Mouse (Mus musculus): ENCODE results near the gene Pgpep1. TPM values are rescaled to one million over a fixed set of nuclear protein-coding genes. Genes with fewer than 3 reads are reported as not detected.

Gene Pgpep1
- polyA plus RNA-seq, 1 experiment from 2014 or later: 99.4 TPM

DNA sequence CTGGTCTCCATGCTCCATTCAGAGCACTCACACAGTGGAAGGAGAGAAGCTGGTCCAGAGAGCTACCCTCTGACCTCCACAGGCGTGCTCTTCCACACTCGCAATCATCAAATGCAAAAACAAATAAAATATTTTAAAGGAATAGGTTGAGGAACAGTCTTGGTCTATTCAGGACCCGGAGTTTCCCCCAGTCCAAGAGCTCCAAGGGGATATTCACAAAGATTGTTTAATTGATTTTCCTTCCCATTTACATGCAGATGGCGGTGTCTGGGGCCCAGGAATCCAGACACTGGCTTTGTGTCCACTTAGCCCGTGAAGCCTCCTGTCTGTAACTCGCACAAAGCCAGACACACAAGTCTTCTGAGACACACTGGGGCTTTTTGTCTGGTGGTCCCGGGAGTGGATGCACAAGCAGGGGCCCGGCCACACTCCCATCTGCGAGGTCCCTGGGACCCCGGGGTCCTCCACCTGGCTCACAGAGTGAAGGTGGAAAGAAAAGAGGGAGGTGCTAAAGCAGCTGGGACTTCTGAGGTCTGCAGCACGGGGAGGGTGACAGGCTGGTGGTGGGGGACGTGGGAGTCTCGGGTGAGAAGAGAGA lies 3.9 kb downstream of the Pgpep1 start:
- Histone ChIP-seq H3K9ac (replicated peaks) (peak overlapping the region; percentile 24; the same call in 1 of the 2 replicates), H3K4me3 (replicated peaks) (no peak overlapping the region), H3K27me3 (no peaks in the 10 kb centered on the region), H3K4me1 (replicated peaks) (peaks cover 65% of the 10 kb centered on the region), H3K27ac (peak overlapping the region; percentile 94), H3K36me3 (peaks cover 28% of the 10 kb centered on the region), H3K4me2 (replicated peaks) (peak overlapping the region; percentile 88), H3K9me3 (no peaks in the 10 kb centered on the region)
- WGBS: 13% methylated on average over 13 of the region's 13 CpGs
- peak; percentile 32 for ATAC-seq

DNA sequence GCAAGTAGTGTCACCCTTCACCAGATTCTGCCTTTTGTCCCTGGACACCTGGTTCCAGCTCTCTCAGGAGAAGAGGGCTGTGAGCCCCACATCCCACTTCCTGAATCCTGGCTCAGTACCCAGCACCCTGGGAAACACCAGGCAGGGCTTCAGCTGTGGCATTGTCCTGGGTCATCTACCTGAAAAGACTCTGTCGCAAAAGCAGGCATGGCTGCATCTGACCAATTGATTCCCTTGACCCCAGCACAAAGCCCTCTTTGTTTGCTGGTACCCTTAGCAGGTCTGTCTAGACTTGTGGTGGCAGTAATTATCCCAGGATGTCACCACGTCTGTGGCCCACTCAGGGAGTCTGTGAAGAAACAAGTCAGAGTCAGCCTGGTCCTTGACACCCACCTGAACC lies 4.7 kb downstream of the Pgpep1 start:
- H3K36me3 ChIP-seq: peaks cover 35% of the 10 kb centered on the region
- H3K27ac ChIP-seq: peak overlapping the region; percentile 94
- H3K9me3 ChIP-seq: no peaks in the 10 kb centered on the region
- no peaks in the 10 kb centered on the region for H3K27me3 ChIP-seq
- H3K4me1 ChIP-seq (replicated peaks): peaks cover 64% of the 10 kb centered on the region
- ATAC-seq: no peak
- H3K4me3 ChIP-seq (replicated peaks): no peak overlapping the region
- H3K9ac ChIP-seq (replicated peaks): 0 out of 2 replicates have a peak overlapping the region, but pooled peaks have one; percentile 10
- WGBS: 20% methylated on average over 2 of the region's 2 CpGs
- H3K4me2 ChIP-seq (replicated peaks): 0 out of 2 replicates have a peak overlapping the region, but pooled peaks have one; percentile 27

DNA sequence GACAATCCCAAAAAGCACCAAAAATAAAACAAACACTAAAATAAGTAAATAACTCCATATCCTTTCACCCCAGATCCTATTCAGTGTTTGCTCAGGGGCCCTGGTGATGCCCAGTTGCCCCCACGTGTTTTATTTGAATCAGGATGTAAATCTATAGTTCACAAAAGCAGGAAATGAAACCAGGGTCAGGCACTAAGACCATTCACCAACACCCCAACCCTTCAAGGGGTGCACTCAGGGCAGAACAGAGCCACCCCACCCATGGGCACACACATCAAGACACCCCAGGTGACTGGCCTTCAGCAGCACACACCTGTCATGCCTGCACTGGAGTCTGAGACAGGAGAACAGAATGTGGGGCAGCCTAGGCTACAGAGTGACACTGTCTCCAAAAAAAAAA lies 6.1 kb downstream of the Pgpep1 start:
- Histone ChIP-seq H3K4me1 (replicated peaks) (peaks cover 68% of the 10 kb centered on the region), H3K27ac (peak overlapping the region; percentile 94; the same call in 1 of the 2 replicates)

DNA sequence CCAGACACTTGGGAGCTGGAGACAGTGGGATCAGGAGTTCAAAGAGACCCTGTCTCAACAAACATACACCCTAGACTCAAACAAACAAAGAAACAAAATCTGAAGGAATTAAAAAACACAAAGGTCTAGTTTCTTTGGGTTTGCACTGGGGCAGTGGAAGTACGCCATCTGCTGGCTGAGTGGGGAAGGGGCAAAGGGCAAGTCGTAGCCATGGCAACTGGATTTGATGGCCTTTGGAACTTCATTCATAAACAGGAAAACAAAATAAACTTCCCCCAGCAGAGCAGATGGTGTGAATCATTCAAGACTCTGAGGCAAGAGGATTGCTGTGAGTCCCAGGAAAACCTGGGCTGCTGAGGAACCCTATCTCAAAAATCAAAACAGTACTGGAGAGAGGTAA lies 7.0 kb downstream of the Pgpep1 start:
- Histone ChIP-seq H3K27me3 (no peaks in the 10 kb centered on the region), H3K4me2 (replicated peaks) (no peak overlapping the region), H3K9ac (replicated peaks) (no peak overlapping the region), H3K4me3 (replicated peaks) (no peak overlapping the region), H3K9me3 (no peaks in the 10 kb centered on the region), H3K4me1 (replicated peaks) (peaks cover 65% of the 10 kb centered on the region), H3K36me3 (peaks cover 49% of the 10 kb centered on the region), H3K27ac (no peak overlapping the region)
- no peak for ATAC-seq
- WGBS: 60% methylated on average over 2 of the region's 2 CpGs

More for the DNA sequence above, 6.1 kb downstream of the Pgpep1 start:
- no peaks in the 10 kb centered on the region for H3K9me3 ChIP-seq
- ATAC-seq: no peak
- H3K27me3 ChIP-seq: no peaks in the 10 kb centered on the region
- H3K4me3 ChIP-seq (replicated peaks): no peak overlapping the region
- no peak overlapping the region for H3K9ac ChIP-seq (replicated peaks)
- H3K4me2 ChIP-seq (replicated peaks): no peak overlapping the region
- H3K36me3 ChIP-seq: peaks cover 48% of the 10 kb centered on the region
- whole genome bisulfite sequencing: 74% methylated on average over 1 of the region's 1 CpGs

DNA sequence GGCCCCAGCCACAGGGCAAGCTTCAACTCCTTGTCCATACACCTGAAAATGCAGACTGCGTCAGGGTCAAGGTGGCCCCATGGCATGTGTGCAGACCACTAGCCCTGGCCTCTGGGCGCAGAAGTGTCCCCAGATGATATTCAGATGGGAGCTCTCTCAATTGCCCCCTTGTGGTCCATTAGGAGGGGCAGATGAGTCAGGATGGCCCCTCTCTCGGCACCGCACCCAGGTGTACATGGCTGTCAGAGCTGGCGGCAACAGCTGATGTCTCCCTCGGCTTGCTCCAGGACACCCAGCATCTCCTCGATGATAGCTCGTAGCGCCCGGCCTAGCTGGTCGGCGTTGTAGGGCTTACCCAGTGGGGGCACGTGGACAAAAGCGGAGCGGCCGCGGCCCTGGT lies 9.8 kb downstream of the Pgpep1 start:
- WGBS: 95% methylated on average over 17 of the region's 17 CpGs
- Histone ChIP-seq H3K27me3 (no peaks in the 10 kb centered on the region), H3K27ac (peak overlapping the region; percentile 75), H3K9ac (replicated peaks) (no peak overlapping the region), H3K4me1 (replicated peaks) (peaks cover 55% of the 10 kb centered on the region), H3K36me3 (peaks cover 44% of the 10 kb centered on the region), H3K4me2 (replicated peaks) (no peak overlapping the region), H3K4me3 (replicated peaks) (no peak overlapping the region), H3K9me3 (no peaks in the 10 kb centered on the region)
- ATAC-seq: no peak

DNA sequence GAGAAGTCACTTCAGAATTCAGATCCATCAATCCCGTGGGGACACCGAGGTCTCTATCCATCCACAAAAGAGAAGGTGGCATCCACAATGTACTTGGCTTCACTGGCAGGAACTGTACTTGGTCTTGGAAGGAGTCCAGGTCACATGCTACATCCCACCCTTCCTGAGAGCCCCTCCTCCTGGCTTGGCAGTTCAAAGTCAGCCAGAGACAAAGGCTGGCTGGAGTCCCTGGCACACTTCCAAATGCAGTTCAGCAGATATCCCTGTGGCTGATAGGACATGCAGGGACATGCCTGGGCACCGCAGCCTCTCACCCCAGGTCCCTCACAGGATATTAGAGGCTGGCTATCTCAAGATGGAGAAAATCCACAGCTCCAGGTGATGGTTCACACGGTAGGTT lies 10.9 kb downstream of the Pgpep1 start:
- peak overlapping the region; percentile 75 for H3K27ac ChIP-seq
- no peak overlapping the region for H3K4me3 ChIP-seq (replicated peaks)
- WGBS: 64% methylated on average over 4 of the region's 4 CpGs
- no peak overlapping the region for H3K4me2 ChIP-seq (replicated peaks)
- peaks cover 45% of the 10 kb centered on the region for H3K4me1 ChIP-seq (replicated peaks)
- H3K9me3 ChIP-seq: no peaks in the 10 kb centered on the region
- H3K27me3 ChIP-seq: no peaks in the 10 kb centered on the region
- no peak overlapping the region for H3K9ac ChIP-seq (replicated peaks)
- peak; percentile 60 for ATAC-seq
- peaks cover 37% of the 10 kb centered on the region for H3K36me3 ChIP-seq

DNA sequence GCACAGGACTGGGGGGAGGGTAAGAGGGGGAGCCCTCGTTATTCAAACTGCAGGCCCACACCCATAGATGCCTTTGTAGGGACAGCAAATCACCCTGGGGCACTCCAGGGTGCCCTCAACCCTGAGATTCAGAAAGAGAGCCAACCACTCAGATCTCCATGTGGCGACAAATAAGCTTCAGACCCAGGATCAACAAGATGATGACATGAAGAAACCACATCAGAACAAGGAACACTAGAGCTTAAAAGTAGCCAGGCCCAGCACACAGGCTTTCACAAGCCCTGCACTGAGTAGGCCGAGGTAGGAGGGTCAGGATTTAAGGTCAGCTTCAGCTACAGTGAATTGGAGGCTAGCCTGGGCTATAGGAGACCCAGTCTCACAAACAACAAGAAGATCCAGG lies 11.3 kb downstream of the Pgpep1 start:
- peaks cover 34% of the 10 kb centered on the region for H3K36me3 ChIP-seq
- peak overlapping the region; percentile 61 for H3K27ac ChIP-seq
- H3K4me3 ChIP-seq (replicated peaks): no peak overlapping the region
- 72% methylated on average over 3 of the region's 3 CpGs for WGBS
- peaks cover 42% of the 10 kb centered on the region for H3K4me1 ChIP-seq (replicated peaks)
- ATAC-seq: peak; percentile 22
- no peaks in the 10 kb centered on the region for H3K9me3 ChIP-seq
- H3K9ac ChIP-seq (replicated peaks): no peak overlapping the region
- no peaks in the 10 kb centered on the region for H3K27me3 ChIP-seq
- H3K4me2 ChIP-seq (replicated peaks): no peak overlapping the region

DNA sequence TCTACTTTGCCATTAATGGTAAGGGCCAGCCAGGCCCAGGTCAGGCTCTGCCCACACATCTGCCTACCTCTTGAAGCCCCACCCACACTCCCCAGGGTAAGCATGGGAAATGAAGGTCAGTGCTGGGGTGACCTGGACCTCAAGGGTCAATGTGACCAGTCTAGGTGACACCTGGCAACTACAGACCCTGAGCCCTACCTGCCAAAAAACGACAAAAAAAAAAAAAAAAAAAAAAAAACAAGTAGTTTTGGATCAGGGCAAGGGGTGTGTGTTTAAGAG lies 12.1 kb downstream of the Pgpep1 start:
- H3K4me1 ChIP-seq (replicated peaks): peaks cover 37% of the 10 kb centered on the region
- H3K27ac ChIP-seq: peak overlapping the region; percentile 30; the same call in 1 of the 2 replicates
- 22% methylated on average over 1 of the region's 1 CpGs for WGBS
- no peak overlapping the region for H3K4me2 ChIP-seq (replicated peaks)
- H3K27me3 ChIP-seq: no peaks in the 10 kb centered on the region
- peaks cover 34% of the 10 kb centered on the region for H3K36me3 ChIP-seq
- no peak for ATAC-seq
- H3K9ac ChIP-seq (replicated peaks): no peak overlapping the region
- H3K9me3 ChIP-seq: no peaks in the 10 kb centered on the region
- no peak overlapping the region for H3K4me3 ChIP-seq (replicated peaks)

DNA sequence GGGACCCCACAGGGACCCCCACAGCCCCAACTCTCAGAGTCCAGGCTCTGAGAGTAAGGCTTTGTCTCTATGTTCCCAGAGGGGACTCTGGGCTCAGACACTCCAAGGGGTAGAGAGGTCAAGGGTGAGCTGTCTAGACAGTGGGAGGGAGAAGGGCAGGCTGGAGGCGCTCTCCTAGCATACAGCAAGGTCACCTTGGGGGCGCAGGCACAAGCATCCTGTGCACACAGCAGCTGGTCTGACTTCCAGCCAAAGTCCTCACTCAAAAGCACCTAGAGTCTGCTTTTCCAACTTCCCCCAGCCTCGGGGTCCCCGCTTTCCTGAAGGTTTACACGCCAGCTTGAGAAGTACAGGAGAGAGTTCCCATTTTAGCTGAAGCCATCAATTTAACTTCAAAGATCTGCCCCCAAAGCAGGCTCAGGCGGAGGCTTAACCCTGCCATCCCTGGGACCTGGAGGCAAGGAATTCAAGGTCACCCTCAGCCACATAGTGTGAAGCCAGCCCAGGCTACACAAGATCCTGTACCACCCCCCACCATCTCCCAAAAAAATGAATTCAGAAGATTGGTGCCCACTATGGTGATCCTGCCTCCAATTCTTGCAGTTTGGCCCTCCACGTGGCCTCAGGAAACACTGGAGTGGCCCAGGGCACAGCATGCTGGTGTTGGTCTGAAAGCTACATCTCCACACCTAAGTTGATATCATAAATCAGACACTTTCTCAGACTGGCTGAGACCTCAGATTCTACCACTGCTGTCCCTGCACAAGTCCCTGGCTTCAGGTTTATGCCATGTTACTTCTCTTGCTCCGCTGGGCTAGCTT lies 12.6 kb downstream of the Pgpep1 start:
- no peaks in the 10 kb centered on the region for H3K27me3 ChIP-seq
- H3K4me2 ChIP-seq (replicated peaks): no peak overlapping the region
- H3K9me3 ChIP-seq: no peaks in the 10 kb centered on the region
- H3K27ac ChIP-seq: peak overlapping the region; percentile 30; the same call in 1 of the 2 replicates
- 57% methylated on average over 8 of the region's 8 CpGs for whole genome bisulfite sequencing
- H3K36me3 ChIP-seq: peaks cover 34% of the 10 kb centered on the region
- H3K9ac ChIP-seq (replicated peaks): peak overlapping the region; percentile 40; the same call in 1 of the 2 replicates
- no peak overlapping the region for H3K4me3 ChIP-seq (replicated peaks)
- peak; percentile 18; the same call in 1 of the 2 replicates for ATAC-seq
- peaks cover 37% of the 10 kb centered on the region for H3K4me1 ChIP-seq (replicated peaks)

DNA sequence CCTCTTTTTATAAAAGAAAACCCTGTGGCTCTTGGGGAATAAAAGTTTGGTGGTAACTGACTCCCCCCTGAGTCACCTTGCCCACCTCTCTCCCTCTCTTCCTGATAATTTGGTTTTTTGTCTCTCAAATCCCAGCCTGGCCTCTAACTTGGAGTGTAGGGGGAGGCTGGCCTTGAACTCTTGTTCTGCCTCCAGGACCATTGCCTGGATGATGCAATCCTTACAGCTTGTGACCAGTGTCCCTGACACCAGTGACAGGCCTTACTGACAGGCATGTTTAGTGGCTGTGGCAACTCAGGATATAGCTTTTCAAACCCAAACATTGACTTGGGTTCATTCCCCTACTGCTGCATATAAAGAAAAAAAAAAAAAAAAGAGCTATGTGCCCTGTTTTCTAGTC lies 13.4 kb downstream of the Pgpep1 start:
- Histone ChIP-seq H3K9ac (replicated peaks) (no peak overlapping the region), H3K9me3 (no peaks in the 10 kb centered on the region), H3K36me3 (peaks cover 26% of the 10 kb centered on the region), H3K27me3 (no peaks in the 10 kb centered on the region), H3K4me2 (replicated peaks) (no peak overlapping the region), H3K4me1 (replicated peaks) (peaks cover 37% of the 10 kb centered on the region), H3K27ac (no peak overlapping the region), H3K4me3 (replicated peaks) (no peak overlapping the region)
- ATAC-seq: no peak

DNA sequence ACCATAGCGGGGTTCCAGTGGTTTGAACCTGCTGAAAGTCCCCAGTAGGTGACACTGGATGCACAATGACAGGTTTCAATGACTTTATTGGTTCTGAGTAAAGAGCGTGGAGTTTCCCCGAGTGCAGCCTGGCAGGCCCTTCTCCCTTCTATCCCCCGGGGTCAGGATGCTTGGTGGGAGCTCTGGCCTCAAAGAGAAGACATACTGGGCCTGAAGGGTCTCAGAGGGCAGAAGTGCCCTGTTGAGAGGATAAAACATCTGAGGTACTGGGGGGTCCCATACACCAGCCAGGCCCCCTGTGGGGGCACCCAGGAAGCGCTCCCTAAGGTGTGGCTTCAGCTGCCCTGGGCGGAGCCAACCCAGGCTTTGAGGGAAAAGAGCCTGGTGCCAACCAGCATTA lies 13.8 kb downstream of the Pgpep1 start:
- 76% methylated on average over 6 of the region's 6 CpGs for WGBS
- H3K36me3 ChIP-seq: peaks cover 22% of the 10 kb centered on the region
- ATAC-seq: no peak
- no peak overlapping the region for H3K9ac ChIP-seq (replicated peaks)
- no peak overlapping the region for H3K4me2 ChIP-seq (replicated peaks)
- H3K27ac ChIP-seq: no peak overlapping the region
- peaks cover 37% of the 10 kb centered on the region for H3K4me1 ChIP-seq (replicated peaks)
- H3K4me3 ChIP-seq (replicated peaks): no peak overlapping the region
- no peaks in the 10 kb centered on the region for H3K27me3 ChIP-seq
- no peaks in the 10 kb centered on the region for H3K9me3 ChIP-seq

DNA sequence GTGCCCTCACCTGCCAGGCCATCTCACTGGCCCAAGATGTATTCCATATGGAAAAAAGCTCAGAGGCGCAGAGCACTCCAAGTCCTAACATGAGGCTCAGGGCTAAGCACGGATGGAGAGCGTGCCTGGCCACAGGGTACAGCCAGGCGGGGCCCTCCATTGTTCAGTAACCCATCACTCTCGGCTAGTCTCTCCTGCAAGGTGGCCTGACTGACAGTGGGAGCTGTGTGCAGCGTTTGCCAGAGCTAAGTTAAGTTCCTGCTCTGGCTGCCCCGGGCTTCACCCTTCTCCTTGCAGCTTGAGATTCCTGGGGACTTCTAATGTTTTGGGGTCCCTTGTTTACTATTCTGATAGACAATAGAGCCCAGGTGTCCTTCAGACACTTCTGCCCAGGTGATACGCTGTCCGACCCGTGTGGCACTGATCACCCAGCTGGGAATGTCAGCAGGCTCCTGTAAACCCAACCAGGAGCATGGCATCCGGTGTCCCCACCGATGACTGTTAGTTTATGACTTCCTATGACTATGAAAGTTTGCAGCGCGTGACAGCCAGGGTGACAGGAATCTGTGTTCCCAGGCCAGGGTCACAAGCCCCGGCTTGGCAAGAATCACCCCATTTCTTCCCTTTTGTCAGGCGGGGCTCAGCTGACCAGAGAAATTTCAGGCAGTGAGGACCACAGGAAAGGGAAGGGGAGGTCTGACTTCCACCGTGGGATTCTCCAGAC lies 14.5 kb downstream of the Pgpep1 start:
- 60% methylated on average over 17 of the region's 17 CpGs for WGBS
- no peak overlapping the region for H3K4me3 ChIP-seq (replicated peaks)
- no peak for ATAC-seq

More for the DNA sequence above, 14.5 kb downstream of the Pgpep1 start:
- H3K4me1 ChIP-seq (replicated peaks): peaks cover 37% of the 10 kb centered on the region
- H3K4me2 ChIP-seq (replicated peaks): no peak overlapping the region
- no peak overlapping the region for H3K9ac ChIP-seq (replicated peaks)
- no peaks in the 10 kb centered on the region for H3K27me3 ChIP-seq
- H3K9me3 ChIP-seq: no peaks in the 10 kb centered on the region
- H3K36me3 ChIP-seq: peaks cover 15% of the 10 kb centered on the region
- no peak overlapping the region for H3K27ac ChIP-seq

Data from midbrain, embryonic 13.5 days (tissue).